Mouse (Mus musculus): ENCODE data around the gene Scn3b. TPM values are rescaled to one million over a fixed set of nuclear protein-coding genes. Genes with fewer than 3 reads are reported as not detected.

The Scn3b gene
- polyA plus RNA-seq, 1 experiment from 2014 or later = 37.6 TPM

DNA sequence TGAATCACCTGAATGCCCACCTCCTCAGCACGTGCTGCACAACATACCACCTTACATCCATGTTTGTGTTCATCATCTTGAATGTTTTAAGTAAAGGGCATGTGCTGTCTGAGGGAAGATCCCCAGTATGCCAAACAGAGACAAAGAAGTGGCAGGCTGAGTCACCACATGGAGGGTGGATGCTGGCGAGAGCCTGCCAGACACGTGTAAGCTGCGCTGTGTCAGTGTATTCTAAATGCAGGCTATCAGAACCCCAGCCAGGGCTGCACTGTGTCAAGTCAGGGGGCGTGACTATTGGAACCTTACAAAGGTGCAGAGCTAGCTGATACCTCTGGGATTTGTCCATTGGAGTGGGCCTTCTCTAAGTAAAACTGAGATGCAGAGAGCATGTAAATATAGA lies 32.5 kb downstream of the Scn3b start:
- no peaks in the 10 kb centered on the region for H3K27me3 ChIP-seq (replicated peaks; ENCODE audit: insufficient read depth, low read length)
- H3K36me3 ChIP-seq (ENCODE audit: insufficient read depth, low read length) = no peaks in the 10 kb centered on the region
- H3K4me1 ChIP-seq (ENCODE audit: insufficient read depth, low read depth, low read length) = no peaks in the 10 kb centered on the region
- H3K4me3 ChIP-seq (ENCODE audit: low read depth, low read length) = no peak overlapping the region
- TF ChIP-seq CTCF (IDR thresholded peaks at IDR 0.05) (no peak), EP300 (IDR thresholded peaks at IDR 0.05) (no peak)
- ATAC-seq (no peak), DNase-seq (ENCODE audit: low spot score) (no peak)
- no peak overlapping the region for H3K4me2 ChIP-seq (replicated peaks; ENCODE audit: low read depth, low read length)
- H3K9me3 ChIP-seq (ENCODE audit: low read length) = no peaks in the 10 kb centered on the region
- H3K9ac ChIP-seq (replicated peaks; ENCODE audit: low read depth) = no peak overlapping the region
- WGBS = 89% methylated on average over 5 of the region's 5 CpGs
- no peak overlapping the region for H3K27ac ChIP-seq (ENCODE audit: low read length)

DNA sequence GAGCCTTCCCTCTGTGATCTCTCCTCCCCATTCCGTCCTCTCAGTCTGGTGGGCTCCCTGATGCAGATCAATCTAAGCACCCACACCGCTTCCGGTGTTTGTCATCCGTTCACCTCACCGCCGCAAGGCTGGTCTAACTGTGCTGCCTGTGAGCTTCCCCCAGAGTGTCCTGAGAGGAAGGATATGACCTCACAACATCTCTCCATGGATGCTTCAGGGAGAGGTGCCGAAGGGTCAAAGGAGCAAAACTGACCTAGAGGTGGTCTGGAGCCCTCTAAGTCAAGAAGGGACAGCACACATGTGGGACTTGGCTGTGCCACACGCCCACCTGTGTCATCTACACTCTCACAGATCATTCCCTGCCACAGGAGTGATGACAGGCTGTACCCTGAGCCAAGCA lies 33.4 kb downstream of the Scn3b start:
- no peaks in the 10 kb centered on the region for H3K4me1 ChIP-seq (ENCODE audit: insufficient read depth, low read depth, low read length)
- TF ChIP-seq EP300 (IDR thresholded peaks at IDR 0.05) = no peak
- TF ChIP-seq CTCF (IDR thresholded peaks at IDR 0.05) = no peak
- no peaks in the 10 kb centered on the region for H3K27me3 ChIP-seq (replicated peaks; ENCODE audit: insufficient read depth, low read length)
- DNase-seq (ENCODE audit: low spot score) (no peak), ATAC-seq (no peak)
- 82% methylated on average over 8 of the region's 8 CpGs for WGBS
- no peaks in the 10 kb centered on the region; the same call in 1 of the 2 replicates for H3K36me3 ChIP-seq (ENCODE audit: insufficient read depth, low read length)
- H3K4me3 ChIP-seq (ENCODE audit: low read depth, low read length) = no peak overlapping the region
- no peak overlapping the region for H3K4me2 ChIP-seq (replicated peaks; ENCODE audit: low read depth, low read length)
- H3K27ac ChIP-seq (ENCODE audit: low read length) = no peak overlapping the region
- H3K9ac ChIP-seq (replicated peaks; ENCODE audit: low read depth) = no peak overlapping the region
- H3K9me3 ChIP-seq (ENCODE audit: low read length) = no peaks in the 10 kb centered on the region

DNA sequence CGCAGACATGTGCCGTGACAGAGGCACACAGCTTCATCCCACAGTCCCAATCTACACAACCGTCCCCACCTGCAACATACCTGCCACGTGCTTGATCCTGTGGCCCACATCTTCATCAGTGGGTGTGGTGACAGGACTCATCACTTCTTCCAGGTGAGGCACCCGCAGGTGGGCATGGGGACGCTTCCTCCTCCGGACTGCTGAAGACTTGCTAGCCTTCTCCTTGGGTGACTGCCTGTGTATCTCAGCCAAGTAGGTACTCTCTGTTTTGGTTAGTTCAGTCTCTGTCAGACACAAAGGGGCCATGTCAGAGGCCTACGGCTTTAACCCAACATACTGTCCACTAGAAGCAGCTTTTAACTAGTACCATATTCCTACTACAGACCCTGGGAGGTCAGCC lies 35.2 kb downstream of the Scn3b start:
- H3K36me3 ChIP-seq (ENCODE audit: insufficient read depth, low read length) = peaks cover 6% of the 10 kb centered on the region; the same call in 1 of the 2 replicates

DNA sequence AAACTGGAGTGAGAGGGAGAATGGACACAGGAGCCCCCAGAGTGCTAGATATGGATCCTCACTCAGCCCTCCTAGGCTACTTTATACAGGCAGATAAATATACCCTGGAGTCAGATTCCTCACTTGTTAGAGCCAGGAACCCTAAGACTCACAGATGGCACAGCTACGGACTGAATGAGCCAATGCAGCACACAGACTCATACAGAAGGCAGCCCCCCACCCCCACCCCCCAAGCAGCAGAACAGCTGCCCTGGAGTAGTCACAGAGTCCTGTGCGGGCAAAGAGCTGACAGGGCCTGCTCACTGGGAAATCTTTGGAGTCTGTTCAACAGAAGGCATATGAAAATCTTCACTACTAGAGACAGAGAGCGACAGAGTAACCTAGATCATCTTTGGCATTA lies 38.3 kb downstream of the Scn3b start:
- no peak overlapping the region for H3K27ac ChIP-seq (ENCODE audit: low read length)
- H3K4me2 ChIP-seq (replicated peaks; ENCODE audit: low read depth, low read length) = no peak overlapping the region
- no peaks in the 10 kb centered on the region for H3K9me3 ChIP-seq (ENCODE audit: low read length)
- H3K9ac ChIP-seq (replicated peaks; ENCODE audit: low read depth) = no peak overlapping the region
- H3K27me3 ChIP-seq (replicated peaks; ENCODE audit: insufficient read depth, low read length) = no peaks in the 10 kb centered on the region
- ATAC-seq (no peak), DNase-seq (ENCODE audit: low spot score) (no peak)
- WGBS = 94% methylated on average over 3 of the region's 3 CpGs
- peaks cover 6% of the 10 kb centered on the region; the same call in 1 of the 2 replicates for H3K36me3 ChIP-seq (ENCODE audit: insufficient read depth, low read length)
- no peaks in the 10 kb centered on the region for H3K4me1 ChIP-seq (ENCODE audit: insufficient read depth, low read depth, low read length)
- TF ChIP-seq EP300 (IDR thresholded peaks at IDR 0.05) (no peak), CTCF (IDR thresholded peaks at IDR 0.05) (no peak)
- no peak overlapping the region for H3K4me3 ChIP-seq (ENCODE audit: low read depth, low read length)

More for the DNA sequence above, 35.2 kb downstream of the Scn3b start:
- no peak for ATAC-seq
- Histone ChIP-seq H3K27me3 (replicated peaks; ENCODE audit: insufficient read depth, low read length) (no peaks in the 10 kb centered on the region), H3K27ac (ENCODE audit: low read length) (no peak overlapping the region), H3K4me2 (replicated peaks; ENCODE audit: low read depth, low read length) (no peak overlapping the region), H3K4me3 (ENCODE audit: low read depth, low read length) (no peak overlapping the region), H3K9me3 (ENCODE audit: low read length) (no peaks in the 10 kb centered on the region), H3K4me1 (ENCODE audit: insufficient read depth, low read depth, low read length) (no peaks in the 10 kb centered on the region), H3K9ac (replicated peaks; ENCODE audit: low read depth) (no peak overlapping the region)
- no peak for DNase-seq (ENCODE audit: low spot score)
- WGBS = 95% methylated on average over 8 of the region's 8 CpGs
- TF ChIP-seq CTCF (IDR thresholded peaks at IDR 0.05) (no peak), EP300 (IDR thresholded peaks at IDR 0.05) (no peak)

DNA sequence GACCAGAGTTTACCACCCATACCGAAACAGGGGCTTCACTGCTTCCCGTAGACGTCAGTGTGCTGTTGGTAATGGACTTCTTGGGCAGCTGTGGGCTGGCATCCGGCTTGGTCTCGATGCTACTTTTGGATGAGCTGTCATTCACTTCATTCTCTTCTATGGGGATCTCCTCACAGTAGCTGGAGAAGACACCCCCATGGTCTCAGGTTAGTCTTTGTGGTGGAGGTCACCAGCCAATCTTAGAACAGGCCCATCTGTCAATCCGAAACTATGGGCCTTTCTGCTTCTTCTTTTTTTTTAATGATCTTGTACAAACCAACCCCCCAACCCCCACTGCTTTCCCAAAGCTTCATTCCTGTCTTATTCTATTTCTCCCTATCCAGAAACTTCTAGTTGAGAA lies 40.9 kb downstream of the Scn3b start:
- no peak overlapping the region for H3K4me3 ChIP-seq (ENCODE audit: low read depth, low read length)
- H3K36me3 ChIP-seq (ENCODE audit: insufficient read depth, low read length) = peaks cover 6% of the 10 kb centered on the region; the same call in 1 of the 2 replicates
- no peak for TF ChIP-seq CTCF (IDR thresholded peaks at IDR 0.05)
- no peak for TF ChIP-seq EP300 (IDR thresholded peaks at IDR 0.05)
- ATAC-seq = no peak
- DNase-seq (ENCODE audit: low spot score) = no peak
- no peaks in the 10 kb centered on the region for H3K27me3 ChIP-seq (replicated peaks; ENCODE audit: insufficient read depth, low read length)
- H3K9me3 ChIP-seq (ENCODE audit: low read length) = no peaks in the 10 kb centered on the region
- WGBS = 98% methylated on average over 6 of the region's 6 CpGs
- no peak overlapping the region for H3K9ac ChIP-seq (replicated peaks; ENCODE audit: low read depth)
- no peak overlapping the region for H3K4me2 ChIP-seq (replicated peaks; ENCODE audit: low read depth, low read length)
- no peak overlapping the region for H3K27ac ChIP-seq (ENCODE audit: low read length)
- no peaks in the 10 kb centered on the region for H3K4me1 ChIP-seq (ENCODE audit: insufficient read depth, low read depth, low read length)

DNA sequence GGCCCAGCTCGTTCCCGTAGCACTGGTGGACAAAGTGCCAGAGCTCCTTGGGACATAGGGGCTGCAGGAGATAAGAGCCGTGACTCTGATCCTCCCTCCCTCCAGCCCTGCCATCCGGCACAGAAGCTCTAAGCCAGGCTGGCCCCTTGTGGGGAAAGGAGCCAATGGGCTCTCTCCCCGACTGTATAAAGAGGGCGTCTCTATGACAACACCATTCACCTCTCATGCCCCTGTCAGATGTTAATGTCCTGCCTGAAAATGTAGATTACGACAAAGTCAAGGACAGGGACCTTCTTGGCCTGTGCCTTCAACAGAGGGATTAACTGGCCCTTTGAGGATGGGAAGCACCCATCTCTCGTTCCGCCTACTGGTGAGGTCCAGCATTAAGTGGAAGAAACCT lies 42.8 kb downstream of the Scn3b start:
- 71% methylated on average over 9 of the region's 9 CpGs for WGBS
- no peak overlapping the region for H3K27ac ChIP-seq (ENCODE audit: low read length)
- H3K4me1 ChIP-seq (ENCODE audit: insufficient read depth, low read depth, low read length) = no peaks in the 10 kb centered on the region
- TF ChIP-seq CTCF (IDR thresholded peaks at IDR 0.05) (no peak), EP300 (IDR thresholded peaks at IDR 0.05) (no peak)
- no peak for DNase-seq (ENCODE audit: low spot score)
- no peaks in the 10 kb centered on the region for H3K27me3 ChIP-seq (replicated peaks; ENCODE audit: insufficient read depth, low read length)
- H3K36me3 ChIP-seq (ENCODE audit: insufficient read depth, low read length) = peaks cover 6% of the 10 kb centered on the region; the same call in 1 of the 2 replicates
- ATAC-seq = no peak
- no peak overlapping the region for H3K4me3 ChIP-seq (ENCODE audit: low read depth, low read length)
- H3K4me2 ChIP-seq (replicated peaks; ENCODE audit: low read depth, low read length) = no peak overlapping the region
- no peaks in the 10 kb centered on the region for H3K9me3 ChIP-seq (ENCODE audit: low read length)
- no peak overlapping the region for H3K9ac ChIP-seq (replicated peaks; ENCODE audit: low read depth)
